Mouse (Mus musculus) heart, adult 18-20 months (tissue): Measurements from ENCODE around the gene Igfbp6. TPM values are rescaled to one million over a fixed set of nuclear protein-coding genes. Genes with fewer than 3 reads are reported as not detected.
"Not testable (repeated sequence)": the region's sequence is repeated elsewhere in the genome, so short reads cannot be mapped to it uniquely, and the experiment has no call there.

Source experiments
- DNase-seq, 2 experiments: peaks; one replicate each; pipeline ENCODE4 v3.0.0; 2021 to 2022; ENCODE audit warnings: mixed read lengths in 1 of 2
- total RNA-seq, 2 experiments: library from RNA; stranded (reverse); gene quantifications; 2 replicates each; pipeline ENCODE4 v1.2.3; 2021

Igfbp6 gene
- total RNA-seq, 2 experiments from 2014 or later = 23.3 to 39.7 TPM

- DNase-seq = peak; percentile 98 to 99
Observed at GRCm38 (mm10) chr15:102136129-102136758, 7.9 kb upstream of the Igfbp6 start, which contains the start of gene Spryd3. Gene Spryd3 (minus strand): TSS chr15:102136234.

- DNase-seq = no peak
Observed at GRCm38 (mm10) chr15:102141120-102141519, 3.0 kb upstream of the Igfbp6 start.

GRCm38 (mm10) chr15:102142914-102143912 is 949 bp upstream of the Igfbp6 start:
- DNase-seq = peak; percentile 78 to 82

GRCm38 (mm10) chr15:102144726-102145125 is 564 bp downstream of the Igfbp6 start:
- DNase-seq = no peak

GRCm38 (mm10) chr15:102145330-102145729 is 1.2 kb downstream of the Igfbp6 start:
- peak; percentile 50 to 68 for DNase-seq

- no peak for DNase-seq
Observed at GRCm38 (mm10) chr15:102146089-102146488, 1.9 kb downstream of the Igfbp6 start.

GRCm38 (mm10) chr15:102146882-102147281 is 2.7 kb downstream of the Igfbp6 start:
- DNase-seq = peak; percentile 44 to 78

GRCm38 (mm10) chr15:102147674-102148402 is 3.7 kb downstream of the Igfbp6 start:
- no peak for DNase-seq

- no peak for DNase-seq
Observed at GRCm38 (mm10) chr15:102149561-102149960, 5.4 kb downstream of the Igfbp6 start.

- DNase-seq = peak; percentile 45 to 68
Observed at GRCm38 (mm10) chr15:102150301-102151135, 6.4 kb downstream of the Igfbp6 start, which contains the start of gene Soat2. Gene Soat2 (plus strand): TSS chr15:102150526.

GRCm38 (mm10) chr15:102152646-102153045 is 8.5 kb downstream of the Igfbp6 start:
- DNase-seq = no peak

GRCm38 (mm10) chr15:102155006-102155405 is 10.8 kb downstream of the Igfbp6 start:
- DNase-seq = not testable (repeated sequence)

- DNase-seq = no peak
Observed at GRCm38 (mm10) chr15:102156836-102157235, 12.7 kb downstream of the Igfbp6 start.

- DNase-seq = no peak
Observed at GRCm38 (mm10) chr15:102160415-102161060, 16.4 kb downstream of the Igfbp6 start.

GRCm38 (mm10) chr15:102163900-102164693 is 19.9 kb downstream of the Igfbp6 start:
- DNase-seq = no peak

GRCm38 (mm10) chr15:102165468-102166100 is 21.4 kb downstream of the Igfbp6 start:
- no peak for DNase-seq

- no peak for DNase-seq
Observed at GRCm38 (mm10) chr15:102167620-102168021, 23.5 kb downstream of the Igfbp6 start.

- no peak for DNase-seq
Observed at GRCm38 (mm10) chr15:102169064-102169463, 24.9 kb downstream of the Igfbp6 start.

- no peak for DNase-seq
Observed at GRCm38 (mm10) chr15:102173581-102173980, 29.4 kb downstream of the Igfbp6 start.
